Mouse (Mus musculus): ENCODE measurements around the gene Pcgf2. TPM values are rescaled to one million over a fixed set of nuclear protein-coding genes. Genes with fewer than 3 reads are reported as not detected.

Pcgf2 gene
- total and polyA plus RNA-seq, 3 experiments = 0.99 to 19.5 (median 5.6) TPM

- Histone ChIP-seq H3K9me3 (replicated peaks; ENCODE audit: low read length) (no peaks in the 10 kb centered on the region), H3K36me3 (replicated peaks in 1 of 2; ENCODE audit: control insufficient read depth in 1 of 2, insufficient read depth in 1 of 2, low read length in 1 of 2) (peaks cover 27 to 52% of the 10 kb centered on the region in 2 experiments), H3K4me2 (ENCODE audit: insufficient read depth, low read depth, poor library complexity, severe bottlenecking) (peak overlapping the region; percentile 58), H3K9ac (ENCODE audit: insufficient read depth, low read depth) (no peak overlapping the region; the same call in 1 of the 2 replicates), H3K4me1 (ENCODE audit: control insufficient read depth in 1 of 2, insufficient read depth in 2 of 2) (peaks cover 6 to 27% of the 10 kb centered on the region in 2 experiments), H3K79me2 (replicated peaks; ENCODE audit: control insufficient read depth, extremely low read depth, insufficient read depth, poor library complexity, severe bottlenecking) (peaks cover 19% of the 10 kb centered on the region), H3K27ac (ENCODE audit: insufficient read depth, low read depth) (no peak overlapping the region), H3K27me3 (replicated peaks) (no peaks in the 10 kb centered on the region), H3K4me3 (replicated peaks in 1 of 3; ENCODE audit: low read depth in 2 of 3, low read length in 2 of 3, poor library complexity in 1 of 3) (peak overlapping the region; percentile 24 to 73 (median 58))
- TF ChIP-seq MAX (IDR thresholded peaks at IDR 0.05; ENCODE audit: low read length) (no peak), POLR2A (IDR thresholded peaks at IDR 0.05; ENCODE audit: low read depth, low read length) (peak; percentile 15; the same call in 1 of the 2 replicates)
- in situ Hi-C loops (cut with MboI; ENCODE audit: low pct_ligation_motif_present, low pct_unique_long_range_greater_than_20kb, low sequenced_read_pairs) = no loop called here
- DNase-seq (ENCODE audit: extremely low read depth) = no peak
- dilution Hi-C loops (cut with MboI; ENCODE audit: extremely low pct_ligation_motif_present, extremely low pct_unique_long_range_greater_than_20kb, low sequenced_read_pairs) = no loop called here
Observed at GRCm38 (mm10) chr11:97745331-97745721, 45.0 kb upstream of the Pcgf2 start.

GRCm38 (mm10) chr11:97744718-97745330 is 44.5 kb upstream of the Pcgf2 start:
- Histone ChIP-seq H3K9ac (ENCODE audit: insufficient read depth, low read depth) (peak overlapping the region; percentile 95), H3K27me3 (replicated peaks) (no peaks in the 10 kb centered on the region), H3K4me3 (replicated peaks in 1 of 3; ENCODE audit: low read depth in 2 of 3, low read length in 2 of 3, poor library complexity in 1 of 3) (peak overlapping the region; percentile 58 to 81 (median 79)), H3K36me3 (replicated peaks in 1 of 2; ENCODE audit: control insufficient read depth in 1 of 2, insufficient read depth in 1 of 2, low read length in 1 of 2) (peaks cover 24 to 52% of the 10 kb centered on the region in 2 experiments), H3K9me3 (replicated peaks; ENCODE audit: low read length) (no peaks in the 10 kb centered on the region), H3K4me1 (ENCODE audit: control insufficient read depth in 1 of 2, insufficient read depth in 2 of 2) (peaks cover 6 to 31% of the 10 kb centered on the region in 2 experiments), H3K27ac (ENCODE audit: insufficient read depth, low read depth) (peak overlapping the region; percentile 59), H3K4me2 (ENCODE audit: insufficient read depth, low read depth, poor library complexity, severe bottlenecking) (peak overlapping the region; percentile 58), H3K79me2 (replicated peaks; ENCODE audit: control insufficient read depth, extremely low read depth, insufficient read depth, poor library complexity, severe bottlenecking) (peaks cover 23% of the 10 kb centered on the region)
- dilution Hi-C loops (cut with MboI; ENCODE audit: extremely low pct_ligation_motif_present, extremely low pct_unique_long_range_greater_than_20kb, low sequenced_read_pairs) (no loop called here), in situ Hi-C loops (cut with MboI; ENCODE audit: low pct_ligation_motif_present, low pct_unique_long_range_greater_than_20kb, low sequenced_read_pairs) (no loop called here)
- peak; percentile 100 for DNase-seq (ENCODE audit: extremely low read depth)
- peak; percentile 60 for TF ChIP-seq NRF1 (IDR thresholded peaks at IDR 0.05; ENCODE audit: low read depth, low read length)
- TF ChIP-seq CHD2 (IDR thresholded peaks at IDR 0.05; ENCODE audit: low read length) = peak; percentile 58
- peak; percentile 83 for TF ChIP-seq MAX (IDR thresholded peaks at IDR 0.05; ENCODE audit: low read length)
- peak; percentile 79; the same call in 1 of the 2 replicates for TF ChIP-seq MYC (IDR thresholded peaks at IDR 0.05; ENCODE audit: low read depth, low read length)
- TF ChIP-seq KAT2A (IDR thresholded peaks at IDR 0.05; ENCODE audit: insufficient replicate concordance, low read length) = 0 out of 2 replicates have a peak, but pooled peaks have one; percentile 33
- TF ChIP-seq POLR2A (IDR thresholded peaks at IDR 0.05; ENCODE audit: low read depth, low read length) = peak; percentile 83
- no peak for TF ChIP-seq ZC3H11A (IDR thresholded peaks at IDR 0.05; ENCODE audit: low read depth, low read length)
- TF ChIP-seq ZMIZ1 (IDR thresholded peaks at IDR 0.05; ENCODE audit: low read depth, low read length) = peak; percentile 76
- peak; percentile 23; the same call in 1 of the 2 replicates for TF ChIP-seq BHLHE40 (IDR thresholded peaks at IDR 0.05; ENCODE audit: low read depth, low read length)
- no peak; the same call in 1 of the 2 replicates for TF ChIP-seq EP300 (IDR thresholded peaks at IDR 0.05; ENCODE audit: low read length)
- no peak for TF ChIP-seq PAX5 (IDR thresholded peaks at IDR 0.05; ENCODE audit: low read length)
- TF ChIP-seq SIN3A (IDR thresholded peaks at IDR 0.05; ENCODE audit: low read length) = peak; percentile 71
- TF ChIP-seq IRF4 (IDR thresholded peaks at IDR 0.05; ENCODE audit: low read depth, low read length) = peak; percentile 78
- no peak for TF ChIP-seq USF1 (IDR thresholded peaks at IDR 0.05; ENCODE audit: low read depth, low read length)
- peak; percentile 57; the same call in 1 of the 2 replicates for TF ChIP-seq TBP (conservative IDR thresholded peaks at IDR 0.05; ENCODE audit: low read depth, low read length)
- TF ChIP-seq USF2 (conservative IDR thresholded peaks at IDR 0.05; ENCODE audit: low read depth, low read length) = no peak
- no peak for TF ChIP-seq JUND (conservative IDR thresholded peaks at IDR 0.05; ENCODE audit: low read depth, low read length)
- no peak for TF ChIP-seq ZNF384 (IDR thresholded peaks at IDR 0.05; ENCODE audit: low read depth, low read length)
- TF ChIP-seq ZKSCAN1 (IDR thresholded peaks at IDR 0.05; ENCODE audit: borderline replicate concordance, low read depth, low read length) = no peak
- TF ChIP-seq TCF12 (IDR thresholded peaks at IDR 0.05; ENCODE audit: low read depth, low read length) = peak; percentile 63; the same call in 1 of the 2 replicates
- TF ChIP-seq ETS1 (conservative IDR thresholded peaks at IDR 0.05; ENCODE audit: low read depth, low read length) = peak; percentile 51
- TF ChIP-seq CHD1 (IDR thresholded peaks at IDR 0.05; ENCODE audit: low read depth, low read length) = peak; percentile 96
- TF ChIP-seq E2F4 (IDR thresholded peaks at IDR 0.05; ENCODE audit: insufficient replicate concordance, low read depth, low read length) = peak; percentile 86; the same call in 1 of the 2 replicates
- no peak for TF ChIP-seq GABPA (IDR thresholded peaks at IDR 0.05; ENCODE audit: insufficient replicate concordance, low read depth, low read length)
- TF ChIP-seq MEF2A (IDR thresholded peaks at IDR 0.05; ENCODE audit: borderline replicate concordance, low read depth, low read length) = no peak; the same call in 1 of the 2 replicates
- TF ChIP-seq RCOR1 (conservative IDR thresholded peaks at IDR 0.05; ENCODE audit: low read depth, low read length) = no peak
- TF ChIP-seq NELFE (IDR thresholded peaks at IDR 0.05; ENCODE audit: low read depth, low read length) = peak; percentile 73
- peak; percentile 66 for TF ChIP-seq HCFC1 (IDR thresholded peaks at IDR 0.05; ENCODE audit: low read depth, low read length)
- TF ChIP-seq ELF1 (IDR thresholded peaks at IDR 0.05; ENCODE audit: low read depth, low read length) = peak; percentile 85
- peak; percentile 89 for TF ChIP-seq MAZ (IDR thresholded peaks at IDR 0.05; ENCODE audit: low read depth, low read length)
- peak; percentile 92 for TF ChIP-seq POLR2AphosphoS2 (IDR thresholded peaks at IDR 0.05; ENCODE audit: low read depth, low read length)

Data from CH12.LX (cell line).